Mouse (Mus musculus): ENCODE data around the gene Ptafr.
"Not testable (repeated sequence)": the region's sequence is repeated elsewhere in the genome, so short reads cannot be mapped to it uniquely, and the experiment has no call there.

Ptafr gene

DNA sequence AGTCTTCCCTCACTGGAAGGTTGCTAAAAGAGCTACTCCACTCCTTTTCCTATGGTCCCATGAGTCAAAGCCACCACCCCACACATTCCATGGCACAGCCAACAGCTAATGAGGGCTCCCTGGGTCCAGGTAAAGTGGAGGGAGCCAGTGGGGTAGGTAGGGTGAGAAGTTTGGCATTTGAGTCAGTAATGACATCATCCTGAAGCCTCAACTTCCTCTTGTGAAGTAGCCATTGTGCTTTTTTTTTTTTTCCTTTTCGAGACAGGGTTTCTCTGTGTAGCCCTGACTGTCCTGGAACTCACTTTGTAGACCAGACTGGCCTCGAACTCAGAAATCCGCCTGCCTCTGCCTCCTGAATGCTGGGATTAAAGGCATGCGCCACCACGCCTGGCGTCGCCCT lies 8.3 kb upstream of the Ptafr start:
- in situ Hi-C loops (cut with MboI, MseI) = not testable (repeated sequence)

GRCm38 (mm10) chr4:132563261-132563660 lies 606 bp upstream of the Ptafr start:
- in situ Hi-C loops (cut with MboI, MseI) = no loop called here

DNA sequence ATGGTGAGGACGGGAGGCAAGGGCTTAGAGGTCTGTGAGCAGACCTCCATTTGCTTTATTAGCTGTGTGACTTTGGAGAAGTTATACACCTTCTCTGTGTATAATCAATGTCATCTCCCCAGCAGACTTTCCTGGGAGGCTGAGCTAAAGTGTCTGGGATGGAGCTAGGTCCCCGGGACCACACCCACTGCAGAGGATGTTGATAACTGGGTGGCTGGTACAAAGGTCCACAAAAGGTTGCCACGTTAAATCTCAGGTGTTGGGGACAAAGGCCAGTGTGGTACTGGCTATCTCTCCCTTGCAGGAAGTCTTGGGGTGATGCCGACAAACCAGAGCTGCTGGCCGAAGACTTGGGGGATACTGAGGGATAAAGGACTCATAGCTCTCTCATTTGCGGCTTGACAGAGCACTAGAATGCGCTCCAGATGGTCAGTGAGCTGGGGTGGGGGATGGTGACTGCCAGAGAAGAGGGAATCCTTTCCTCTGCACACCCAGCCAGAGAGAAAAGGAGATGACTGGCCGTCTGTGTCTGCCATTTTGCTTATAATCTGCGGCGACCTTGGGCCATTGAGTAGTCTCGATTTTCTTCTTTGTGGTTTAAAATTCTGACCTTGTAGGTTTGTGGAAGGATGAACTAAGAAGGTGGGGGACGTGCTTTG lies 1.4 kb downstream of the Ptafr start:
- in situ Hi-C loops (cut with MboI, MseI) = no loop called here

DNA sequence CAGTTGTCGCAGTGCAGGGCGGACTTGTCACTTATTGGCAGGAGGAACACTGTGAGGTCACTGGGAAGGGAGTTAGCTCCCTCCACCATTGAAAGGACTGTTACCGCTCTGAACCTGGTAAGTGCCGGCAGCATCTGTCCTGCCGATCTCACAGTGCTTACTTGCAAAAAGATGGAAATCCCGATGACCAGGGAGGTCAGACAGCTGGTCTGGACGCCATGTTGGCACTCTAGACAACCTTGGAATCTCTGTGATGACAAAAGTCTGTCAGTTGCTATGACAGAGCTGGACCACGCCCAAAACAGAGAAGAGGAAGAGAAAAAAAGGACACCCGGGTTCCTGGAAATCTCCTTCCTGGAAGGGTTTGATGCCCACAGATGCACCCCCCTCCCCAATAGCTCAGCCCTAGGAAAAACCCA lies 3.5 kb downstream of the Ptafr start:
- in situ Hi-C loops (cut with MboI, MseI) = no loop called here

DNA sequence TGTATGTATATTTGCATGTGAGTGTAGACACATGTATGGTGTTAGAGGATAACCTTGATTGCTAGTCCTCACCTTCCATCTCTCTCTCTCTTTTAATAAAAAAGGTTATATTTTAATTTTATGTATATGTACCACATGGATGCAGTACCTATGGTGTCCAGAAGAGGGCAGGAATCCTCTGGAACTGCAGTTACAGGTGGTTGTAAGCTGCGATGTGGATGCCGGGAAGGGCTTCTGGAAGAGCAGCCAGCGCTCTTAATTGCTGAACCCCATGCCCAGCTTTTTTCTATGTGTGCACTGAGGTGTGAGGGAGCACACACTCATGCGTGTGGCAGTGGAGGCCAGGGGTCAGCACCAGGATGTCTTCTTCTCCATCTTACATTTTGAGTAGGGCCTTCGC lies 5.2 kb downstream of the Ptafr start:
- in situ Hi-C loops (cut with MboI, MseI) = no loop called here

DNA sequence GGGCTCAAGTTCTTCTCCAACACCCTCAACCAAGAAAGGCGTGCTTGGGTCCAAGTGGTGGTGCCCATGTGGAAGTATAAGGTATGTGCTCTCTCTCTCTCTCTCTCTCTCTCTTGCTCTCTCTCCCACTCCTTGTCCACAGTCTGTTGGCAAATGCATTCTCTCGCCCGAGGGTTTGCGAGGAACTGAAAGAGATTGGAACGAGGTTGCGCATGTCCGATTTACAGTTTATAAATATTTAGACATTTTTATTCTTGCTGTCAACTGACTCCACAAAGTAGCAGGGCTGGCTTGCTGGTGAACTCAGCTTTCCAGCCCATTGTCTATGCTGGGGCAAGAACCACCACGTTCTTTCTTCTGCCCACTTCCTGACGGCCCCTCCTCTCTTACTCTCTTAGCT lies 7.3 kb downstream of the Ptafr start:
- in situ Hi-C loops (cut with MboI, MseI) = no loop called here

- in situ Hi-C loops (cut with MboI, MseI) = no loop called here
Observed at GRCm38 (mm10) chr4:132573327-132573726, 9.5 kb downstream of the Ptafr start.

DNA sequence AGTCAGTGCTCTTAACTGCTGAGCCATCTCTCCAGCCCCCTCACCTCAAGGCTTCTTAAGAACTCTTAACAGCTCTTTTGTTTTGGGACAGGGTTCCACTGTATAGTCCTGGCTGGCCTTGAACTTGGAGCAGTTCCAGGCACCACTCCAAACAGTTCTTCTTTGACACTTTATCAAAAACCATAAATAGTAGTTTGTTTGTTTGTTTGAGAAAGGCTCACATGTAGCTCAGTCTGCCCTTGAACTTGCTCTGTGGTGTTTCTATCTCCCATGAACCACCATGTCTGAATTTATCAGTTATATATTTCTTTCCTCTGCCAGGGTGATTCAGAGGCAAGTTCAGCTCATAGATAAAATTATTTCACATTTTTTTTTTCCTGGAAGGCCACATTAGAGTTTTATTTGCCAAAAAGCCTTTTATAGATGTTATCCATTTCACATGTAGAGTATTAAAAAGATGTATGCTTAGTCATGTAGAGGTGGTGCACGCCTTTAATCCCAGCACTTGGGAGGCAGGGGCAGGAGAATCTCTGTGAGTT lies 11.0 kb downstream of the Ptafr start:
- in situ Hi-C loops (cut with MboI, MseI) = no loop called here

DNA sequence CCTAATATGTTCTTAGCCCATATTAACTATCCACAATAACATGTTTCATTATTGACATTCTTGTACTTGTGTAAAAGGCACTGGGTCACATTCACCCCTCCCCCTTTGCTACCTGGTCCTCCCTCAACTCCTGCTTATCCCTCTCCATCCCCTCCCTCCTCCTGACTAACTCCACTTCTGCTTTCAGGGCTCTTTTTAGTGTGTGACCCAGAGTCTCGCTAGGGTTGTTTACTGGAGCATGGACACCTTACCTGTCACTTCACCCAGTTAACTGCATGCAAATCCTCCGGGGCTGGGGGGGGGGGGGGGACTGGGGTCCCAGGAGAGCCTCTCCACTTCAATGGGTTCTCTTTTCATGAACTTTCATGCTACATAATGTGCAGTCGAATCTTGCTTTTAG lies 19.9 kb downstream of the Ptafr start:
- in situ Hi-C loops (cut with MboI, MseI) = no loop called here

DNA sequence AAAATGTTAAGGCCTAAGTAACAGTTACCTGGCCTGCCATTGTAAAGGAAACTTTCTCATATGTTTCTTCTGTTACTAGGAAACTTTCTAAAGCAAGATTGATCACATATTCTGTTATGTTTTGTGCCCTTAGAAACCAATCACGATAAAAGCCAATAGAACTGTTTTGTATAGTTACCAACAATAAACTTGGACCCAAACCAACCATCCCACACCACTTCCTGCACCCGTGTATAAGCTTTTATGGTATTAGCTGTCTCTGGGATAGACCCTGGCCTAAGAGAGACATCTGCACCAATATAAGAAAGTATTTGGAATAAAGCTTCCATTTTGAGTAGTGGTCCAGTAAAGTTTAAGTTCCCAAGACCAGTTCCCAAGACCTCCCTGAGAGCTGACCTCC lies 21.1 kb downstream of the Ptafr start:
- in situ Hi-C loops (cut with MboI, MseI) = no loop called here

GRCm38 (mm10) chr4:132586282-132586681 lies 22.4 kb downstream of the Ptafr start:
- in situ Hi-C loops (cut with MboI, MseI) = no loop called here

GRCm38 (mm10) chr4:132588512-132588911 lies 24.6 kb downstream of the Ptafr start:
- in situ Hi-C loops (cut with MboI, MseI) = no loop called here

DNA sequence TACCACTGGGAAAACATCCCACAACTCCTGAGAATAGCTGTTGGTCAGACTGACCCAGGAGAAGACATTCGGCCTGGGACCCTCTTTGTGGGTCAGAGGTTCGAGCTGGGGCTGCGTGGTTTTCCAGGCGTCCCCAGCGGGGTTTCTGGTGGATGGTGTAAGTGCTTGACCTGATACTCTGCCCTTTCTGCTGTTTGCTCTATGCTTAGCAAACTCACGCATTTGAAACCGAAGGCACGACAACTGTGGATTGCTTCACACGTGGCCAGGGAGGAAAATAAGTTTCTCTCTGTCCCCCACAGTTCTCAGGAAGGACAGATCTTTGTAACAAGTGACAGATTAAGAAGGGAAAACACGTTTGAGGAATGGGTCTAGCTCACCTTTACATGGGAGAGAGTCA lies 26.8 kb downstream of the Ptafr start:
- in situ Hi-C loops (cut with MboI, MseI) = no loop called here

DNA sequence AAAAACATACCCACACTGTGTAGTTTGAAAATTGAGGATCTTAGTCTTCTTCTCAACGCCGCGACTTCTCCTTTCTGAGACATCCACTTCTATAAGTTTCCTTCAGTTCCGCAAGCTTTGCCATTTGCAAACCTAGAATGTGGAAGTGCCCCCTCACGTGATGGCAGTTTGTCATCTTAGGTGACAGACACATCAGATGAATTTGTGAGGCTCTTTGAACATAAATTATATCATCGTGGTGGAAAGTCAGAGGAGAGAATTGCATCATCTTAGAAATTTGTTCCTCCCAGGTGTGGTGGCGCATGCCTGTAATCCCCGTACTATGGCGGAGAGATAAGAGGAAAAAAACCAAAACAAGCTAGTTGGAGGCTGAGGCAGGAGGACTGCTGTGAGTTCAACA lies 29.1 kb downstream of the Ptafr start:
- in situ Hi-C loops (cut with MboI, MseI) = no loop called here

GRCm38 (mm10) chr4:132594191-132594590 lies 30.3 kb downstream of the Ptafr start:
- in situ Hi-C loops (cut with MboI, MseI) = no loop called here

DNA sequence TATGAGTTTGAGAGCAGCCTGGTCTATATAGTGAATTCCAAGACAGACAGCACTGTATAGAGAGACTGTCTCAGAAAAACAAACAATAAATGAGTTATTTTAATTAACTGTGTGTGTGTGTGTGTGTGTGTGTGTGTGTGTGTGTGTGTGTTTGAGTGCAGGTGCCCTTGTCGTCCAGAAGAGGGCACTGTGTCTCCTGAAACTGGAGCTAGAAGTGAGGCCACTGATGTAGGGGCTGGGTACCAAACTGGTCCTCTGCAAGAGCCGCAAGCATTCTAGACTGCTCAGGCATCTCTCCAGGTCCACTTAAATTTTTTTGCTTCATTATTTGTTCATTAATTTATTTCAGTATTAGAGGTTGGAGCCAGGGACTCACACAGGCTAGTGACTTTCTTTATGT lies 35.0 kb downstream of the Ptafr start:
- in situ Hi-C loops (cut with MboI, MseI) = no loop called here

- in situ Hi-C loops (cut with MboI, MseI) = no loop called here
Observed at GRCm38 (mm10) chr4:132599764-132600163, 35.9 kb downstream of the Ptafr start.

GRCm38 (mm10) chr4:132600465-132600864 lies 36.6 kb downstream of the Ptafr start:
- in situ Hi-C loops (cut with MboI, MseI) = no loop called here

GRCm38 (mm10) chr4:132601242-132601641 lies 37.4 kb downstream of the Ptafr start:
- in situ Hi-C loops (cut with MboI, MseI) = not testable (repeated sequence)

- in situ Hi-C loops (cut with MboI, MseI) = no loop called here
Observed at GRCm38 (mm10) chr4:132603468-132603867, 39.6 kb downstream of the Ptafr start.

DNA sequence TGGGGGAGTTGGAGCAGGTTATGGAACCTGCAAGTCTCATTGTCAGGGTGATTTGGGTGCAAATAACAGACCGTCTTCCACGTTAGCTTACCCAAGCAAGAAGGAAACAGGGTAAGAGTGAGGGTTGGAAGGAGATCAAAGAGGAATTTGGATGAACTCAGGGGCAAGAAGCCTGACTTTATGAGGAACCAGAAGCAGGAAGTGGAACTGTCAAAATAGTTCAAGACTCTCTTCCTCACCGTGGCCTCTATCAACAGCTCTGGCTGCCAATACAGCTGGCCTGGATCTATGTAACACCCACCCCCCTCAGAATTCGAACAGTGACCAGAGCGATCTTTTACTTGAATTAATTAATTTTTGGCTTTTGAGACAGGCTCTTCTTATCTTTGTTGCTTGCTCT lies 41.9 kb downstream of the Ptafr start:
- in situ Hi-C loops (cut with MboI, MseI) = no loop called here

GRCm38 (mm10) chr4:132608147-132608546 lies 44.3 kb downstream of the Ptafr start:
- in situ Hi-C loops (cut with MboI, MseI) = no loop called here

DNA sequence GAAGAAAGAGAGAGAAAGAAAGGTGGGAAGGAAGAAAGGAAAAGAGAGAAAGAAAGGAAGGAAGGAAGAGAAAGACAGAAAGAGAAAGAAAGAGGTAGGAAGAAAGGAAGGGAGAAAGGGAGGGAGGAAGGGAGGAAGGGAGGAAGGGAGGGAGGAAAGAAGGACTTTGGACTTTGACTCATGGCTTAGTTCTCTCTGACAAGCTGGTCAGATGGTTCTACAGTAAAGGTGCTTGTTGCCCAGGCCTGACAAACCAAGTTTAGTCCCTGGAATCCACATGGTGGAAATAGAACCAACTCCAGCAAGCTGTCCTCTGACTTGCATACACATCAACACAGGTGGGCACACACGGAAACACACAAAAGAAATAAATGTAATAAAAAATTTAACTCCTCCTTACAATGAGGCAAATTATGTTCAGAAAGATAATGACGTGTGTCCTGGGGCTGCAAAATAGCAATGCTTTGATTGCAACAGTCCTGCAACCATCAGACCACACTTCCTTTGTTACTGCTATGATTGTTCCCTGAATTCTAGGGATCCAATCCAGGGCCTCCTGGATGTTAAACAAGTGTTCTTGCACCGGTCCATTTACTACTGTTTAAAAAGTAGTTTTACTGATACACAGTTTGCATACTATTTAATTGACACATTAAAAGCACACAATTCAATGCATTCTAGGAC lies 46.6 kb downstream of the Ptafr start:
- in situ Hi-C loops (cut with MboI, MseI) = no loop called here

Data from T-helper 2 cell (primary cell).